Mouse (Mus musculus) c-Kit-negative CD71-positive TER-119-positive erythroid progenitor cells, embryonic 14.5 days (primary cell): ENCODE data around the gene Axin1.

Experiments
- DNase-seq: peaks from one replicate; pipeline ENCODE4 v3.0.0-alpha.2; 2013; ENCODE audit warnings: low read depth, low spot score

Axin1 gene

GRCm38 (mm10) chr17:26239551-26239950, 101.1 kb downstream of the Axin1 start:
- no peak for DNase-seq

GRCm38 (mm10) chr17:26240120-26240790, 101.8 kb downstream of the Axin1 start:
- no peak for DNase-seq

- no peak for DNase-seq
Measured at GRCm38 (mm10) chr17:26240990-26241389, 102.5 kb downstream of the Axin1 start.

GRCm38 (mm10) chr17:26243471-26244100, 105.1 kb downstream of the Axin1 start:
- DNase-seq = no peak

GRCm38 (mm10) chr17:26244101-26244841, 105.8 kb downstream of the Axin1 start, which contains the start of gene Fam234a:
TSS of gene Fam234a (minus strand) at chr17:26244242.
- peak; percentile 79 for DNase-seq
